Mouse (Mus musculus): Measurements from ENCODE around the gene Samd8. TPM values are rescaled to one million over a fixed set of nuclear protein-coding genes. Genes with fewer than 3 reads are reported as not detected.

Gene Samd8
- 10 to 100 TPM; 23.7 to 25.7 TPM for total RNA-seq (2021)
- long read RNA-seq, experiment 1, partial matches to known transcripts = 0 of 10 reads
- long read RNA-seq, experiment 1, other reads (novel, unspliced or antisense) = 4 of 10 reads
- long read RNA-seq, experiment 2, transcript Samd8-204 (6 exons, 1,613 nt) = major isoform, 5 of 13 reads
- long read RNA-seq, experiment 2, partial matches to known transcripts = 0 of 13 reads
- long read RNA-seq, experiment 2, other reads (novel, unspliced or antisense) = 5 of 13 reads

DNA sequence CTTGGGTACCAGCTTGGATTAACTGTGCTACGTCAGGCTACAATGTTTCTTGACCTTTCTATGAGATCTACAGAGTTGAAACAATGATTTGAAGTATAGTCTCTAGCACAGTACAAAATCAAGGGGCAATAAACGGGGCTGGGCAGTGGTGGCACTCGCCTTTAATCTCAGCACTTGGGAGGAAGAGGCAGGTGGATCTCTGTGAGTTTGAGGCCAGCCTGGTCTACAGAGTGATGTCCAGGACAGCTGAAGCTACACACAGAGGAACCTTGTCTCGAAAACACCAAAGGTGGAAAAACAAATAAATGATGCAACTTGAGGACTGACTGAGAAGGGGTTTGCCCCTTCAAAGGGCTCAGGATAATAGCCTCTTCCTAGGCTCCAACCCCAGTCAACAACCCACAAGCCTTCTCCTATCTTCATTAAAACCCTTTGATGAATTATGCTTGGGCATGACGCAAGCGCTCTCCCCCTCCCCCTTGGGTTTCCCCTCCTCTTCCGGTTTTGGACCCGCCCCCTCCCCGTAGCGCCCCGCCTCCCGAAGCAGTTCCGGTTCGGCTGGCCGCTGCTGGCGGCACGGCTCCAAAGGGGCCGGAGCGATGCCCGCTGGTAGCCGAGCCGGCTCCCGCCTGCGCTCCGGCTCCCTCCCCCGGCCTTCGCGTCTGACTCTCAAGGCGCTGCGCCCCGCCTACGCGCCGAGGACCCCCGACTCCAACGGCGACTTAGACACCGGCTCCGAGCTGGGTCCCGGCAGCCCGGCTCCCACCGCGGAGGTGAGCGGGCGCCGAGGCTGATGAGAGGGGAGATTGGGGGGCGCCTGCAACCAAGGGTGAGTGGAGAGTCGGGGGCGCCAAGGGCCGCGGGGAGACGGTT is at the start of gene Samd8:
Gene Samd8 (plus strand): TSS at position 524 of the 873 bp plus-strand sequence.
- DNase-seq = peak; percentile 90
- intact Hi-C loops (cut with DNase I; ENCODE audit: low total_unique reads) = loop anchor here (10.0 kb wide), 1 partner anchor 105 kb away; no protein-coding TSS in a partner anchor

DNA sequence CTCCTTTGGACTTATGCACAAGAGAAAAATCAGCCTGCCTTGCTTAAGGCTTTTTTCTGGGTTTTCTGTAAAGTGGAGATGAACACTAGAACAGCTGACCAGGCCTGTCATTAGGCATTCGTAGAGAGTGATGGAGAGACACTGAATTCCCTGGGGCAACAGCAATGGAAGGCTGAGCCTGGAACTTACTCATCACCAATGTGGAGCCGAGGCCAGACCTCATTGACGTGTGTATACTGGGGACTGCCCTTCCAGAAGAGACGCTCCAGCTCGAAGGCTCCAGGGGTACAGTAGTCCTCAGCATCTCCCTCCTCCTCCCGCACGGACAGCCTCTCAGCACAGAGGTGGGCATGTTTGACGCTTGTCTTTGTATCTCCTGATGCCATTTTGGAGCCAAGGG is 47.6 kb upstream of the Samd8 start:
- DNase-seq = no peak

DNA sequence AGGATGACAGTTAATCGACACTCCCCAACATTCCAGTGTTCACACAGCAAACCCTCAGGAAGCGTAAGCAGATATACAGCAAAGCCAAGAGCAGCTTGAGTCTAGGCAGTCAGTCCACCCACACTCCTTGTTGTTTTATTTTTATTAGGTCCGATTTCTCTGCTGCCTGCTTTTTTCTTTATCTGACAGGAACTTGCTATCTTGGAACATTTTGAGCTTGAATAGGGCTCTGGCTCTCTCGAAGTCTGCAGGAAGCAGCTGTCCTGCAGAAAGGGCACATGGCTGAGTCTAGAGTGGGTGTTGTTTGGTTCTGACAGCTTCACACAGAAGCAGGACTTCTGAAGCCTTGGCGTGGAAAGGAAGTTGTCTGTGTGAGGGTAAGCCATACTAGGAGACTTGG is 47.1 kb upstream of the Samd8 start:
- DNase-seq = no peak
- intact Hi-C loops (cut with DNase I; ENCODE audit: low total_unique reads) = no loop called here

More for the DNA sequence above, 47.6 kb upstream of the Samd8 start:
- intact Hi-C loops (cut with DNase I; ENCODE audit: low total_unique reads) = no loop called here

DNA sequence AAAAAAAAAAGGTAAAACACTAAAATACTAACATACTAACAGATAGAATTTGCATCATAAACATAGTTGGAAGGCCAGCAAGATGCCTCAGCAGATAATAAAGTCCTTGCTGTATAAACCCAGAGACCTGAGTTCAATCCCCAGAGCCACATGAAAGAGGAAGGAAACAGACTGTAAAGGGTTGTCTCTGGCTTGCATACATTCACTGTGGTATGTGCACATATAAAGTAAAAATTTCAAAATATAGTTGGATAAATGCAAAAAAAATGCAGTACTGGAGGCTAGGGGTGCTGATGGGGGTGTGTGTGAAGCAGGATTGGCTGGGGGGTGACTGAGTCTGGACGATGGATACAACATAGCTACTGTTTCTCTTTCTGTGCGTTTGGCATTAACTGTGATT is 44.9 kb upstream of the Samd8 start:
- DNase-seq = no peak
- intact Hi-C loops (cut with DNase I; ENCODE audit: low total_unique reads) = no loop called here

DNA sequence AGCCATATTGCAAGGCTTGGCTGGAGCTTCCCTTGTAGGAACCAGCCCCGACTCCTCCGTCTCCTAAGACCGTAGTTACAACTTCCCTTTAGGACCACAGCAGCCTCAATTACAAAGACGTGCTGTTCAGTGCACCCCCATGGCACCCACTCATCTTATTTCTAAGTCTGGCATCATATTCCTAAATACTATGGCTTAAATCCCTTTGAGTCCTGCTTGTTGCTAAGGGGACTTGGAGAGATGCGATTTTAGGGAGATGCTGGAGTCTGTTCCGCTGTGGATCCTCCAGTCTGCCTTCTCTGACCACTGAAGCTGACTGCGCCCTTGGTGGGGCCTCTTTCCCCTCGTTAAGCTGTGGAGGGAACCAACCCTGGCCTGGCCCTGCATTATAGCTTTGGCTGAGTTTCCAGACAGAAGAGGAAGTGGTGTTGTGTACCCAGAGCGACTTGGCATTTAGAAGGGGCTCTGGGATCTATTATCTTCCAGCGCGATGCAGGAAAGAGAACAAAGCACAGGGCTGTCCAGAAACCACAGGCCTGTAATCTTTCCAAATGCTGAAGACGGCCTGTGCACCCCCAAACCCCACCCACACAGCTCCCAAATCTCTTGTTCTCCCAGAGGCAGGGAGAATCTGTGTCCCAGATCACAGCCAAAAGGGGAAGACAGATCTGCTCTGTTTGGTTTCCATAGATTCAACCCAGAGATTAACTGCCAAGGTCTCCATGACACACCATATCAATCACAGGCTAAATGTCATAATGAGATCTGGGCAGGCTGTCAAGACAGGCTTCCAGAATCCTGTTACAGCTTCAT is 43.4 kb upstream of the Samd8 start:
- intact Hi-C loops (cut with DNase I; ENCODE audit: low total_unique reads) = no loop called here

DNA sequence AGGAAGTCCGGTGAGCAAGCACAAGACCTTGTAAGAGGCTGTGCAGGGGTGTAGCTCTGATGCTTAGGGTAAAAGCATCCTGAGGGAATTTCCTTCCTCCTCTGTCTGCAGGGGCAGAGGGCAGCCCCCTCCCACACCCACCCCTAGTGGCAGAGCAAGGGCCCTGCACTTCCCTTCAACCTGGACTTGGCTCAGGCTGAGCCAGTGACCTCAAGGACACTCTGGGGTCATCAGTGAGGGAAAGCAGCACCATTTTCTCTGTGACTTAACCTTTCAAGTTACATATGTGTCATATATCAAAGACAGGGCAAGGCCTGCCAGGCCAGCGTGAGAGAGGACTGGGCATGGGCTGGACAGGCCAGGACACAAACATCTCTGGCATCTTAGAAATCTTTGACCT is 40.8 kb upstream of the Samd8 start:
- DNase-seq = no peak

More for the DNA sequence above, 43.4 kb upstream of the Samd8 start:
- DNase-seq = peak; percentile 47

DNA sequence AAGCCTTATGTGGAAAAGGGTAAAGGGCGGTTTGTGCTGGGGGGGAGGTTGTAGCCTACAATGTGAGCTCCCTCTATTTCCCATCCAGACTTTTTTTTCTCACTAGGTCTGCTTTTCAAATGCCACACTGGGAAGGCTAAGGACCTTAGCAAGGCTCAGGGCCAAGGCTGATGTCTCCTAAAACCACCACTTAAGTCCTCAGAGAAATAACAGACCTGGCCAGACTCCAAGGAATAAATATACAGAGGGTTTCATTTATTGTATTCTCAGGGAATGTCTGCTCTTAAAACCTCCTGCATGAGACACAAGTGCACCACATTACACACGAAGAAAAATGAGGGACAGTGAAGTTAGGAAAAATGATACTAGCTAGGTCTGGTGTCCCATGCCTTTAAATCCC is 39.1 kb upstream of the Samd8 start:
- DNase-seq = no peak
- intact Hi-C loops (cut with DNase I; ENCODE audit: low total_unique reads) = no loop called here

More for the DNA sequence above, 40.8 kb upstream of the Samd8 start:
- intact Hi-C loops (cut with DNase I; ENCODE audit: low total_unique reads) = no loop called here

DNA sequence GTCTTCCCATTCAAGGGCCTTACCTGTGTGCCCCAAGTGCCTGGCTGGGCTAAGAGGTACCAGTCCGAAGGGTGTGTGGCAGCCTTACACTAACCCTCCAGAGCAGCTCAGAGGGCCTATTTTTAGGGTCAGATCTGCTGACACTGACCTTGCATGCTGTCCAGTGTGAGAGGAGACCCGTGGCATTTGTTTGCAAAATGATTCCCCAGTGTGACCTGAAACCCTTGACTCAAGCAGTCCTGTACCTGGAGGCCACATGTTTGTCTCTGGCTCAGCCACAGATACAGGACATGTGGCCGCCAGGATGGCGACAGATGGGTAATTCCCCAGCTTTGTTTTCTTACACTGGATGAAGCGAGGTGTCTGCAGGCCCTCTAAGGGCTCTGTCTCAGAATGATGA is 35.8 kb upstream of the Samd8 start, which contains the start of gene Dupd1:
Gene Dupd1 (minus strand): TSS at position 91 of the 400 bp plus-strand sequence.
- intact Hi-C loops (cut with DNase I; ENCODE audit: low total_unique reads) = no loop called here
- no peak for DNase-seq

DNA sequence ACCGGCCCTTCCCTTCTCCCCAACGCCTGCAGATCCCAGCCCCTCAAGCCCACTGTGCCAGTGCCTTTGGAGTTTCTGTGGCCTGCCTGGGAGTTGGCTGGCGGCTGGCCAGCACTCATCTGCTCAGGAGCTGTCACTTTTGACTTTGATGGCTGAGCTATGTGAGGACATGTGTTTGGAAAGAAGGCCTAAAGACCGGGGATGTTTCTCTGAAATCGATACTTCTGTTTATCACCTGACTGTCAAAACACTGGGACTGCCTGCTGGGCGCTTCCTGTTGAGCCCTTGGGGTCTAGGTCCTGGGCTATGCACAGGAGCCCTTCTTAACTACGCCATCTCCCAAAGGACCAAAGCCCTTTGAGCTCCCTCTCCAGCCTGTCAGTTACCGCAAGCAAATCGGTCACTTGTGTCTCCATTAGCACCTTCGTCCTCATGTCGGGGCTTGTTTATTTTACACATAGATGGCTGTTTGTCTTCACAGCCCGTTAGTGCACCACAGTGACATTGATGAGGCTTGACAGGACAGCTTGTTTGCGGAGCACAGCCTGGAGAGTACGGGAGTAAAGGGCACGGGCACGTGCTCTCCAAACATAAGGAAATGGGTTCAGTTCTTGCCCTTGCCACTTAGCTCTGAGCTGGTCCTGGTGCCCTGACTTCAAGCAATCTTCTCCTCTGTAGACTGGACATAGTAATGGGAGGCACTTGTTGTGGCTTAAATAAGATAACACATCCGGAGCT is 30.5 kb upstream of the Samd8 start:
- no peak for DNase-seq
- intact Hi-C loops (cut with DNase I; ENCODE audit: low total_unique reads) = no loop called here

DNA sequence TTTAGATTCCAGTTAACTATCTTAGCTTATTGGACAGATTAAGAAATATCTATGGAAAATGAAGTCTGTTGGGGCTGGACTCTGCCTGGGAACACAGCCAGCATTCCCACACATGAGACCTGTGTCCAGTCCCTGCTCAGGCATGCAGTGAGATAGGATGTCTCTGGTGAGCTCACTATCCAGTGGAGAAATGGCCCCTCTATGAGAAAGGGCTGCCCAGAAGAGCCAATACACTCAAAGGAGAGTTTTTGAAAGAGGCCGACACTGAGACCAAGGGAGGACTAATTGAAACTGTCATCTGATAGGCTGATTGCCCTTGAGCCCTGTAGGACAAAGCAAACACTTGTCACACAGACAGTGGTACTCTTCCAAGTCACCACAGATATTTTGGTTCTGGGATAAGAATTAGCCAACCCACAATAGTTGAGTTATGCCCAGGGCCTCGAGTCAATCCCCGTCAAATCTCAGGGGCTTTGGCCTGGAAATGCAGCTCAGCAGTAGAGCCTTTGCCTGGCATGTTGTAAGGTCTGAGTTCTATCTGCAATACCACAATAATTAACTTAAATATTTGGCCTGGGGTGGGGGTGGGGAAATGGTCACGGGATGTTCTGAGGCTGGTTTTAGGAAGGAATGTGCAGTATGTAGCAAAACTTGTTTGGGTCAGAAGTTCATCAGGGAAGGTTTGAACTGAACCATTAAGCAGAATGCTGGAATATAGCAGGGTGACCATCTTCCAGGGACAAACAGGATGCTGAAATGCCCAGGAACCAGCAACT is 29.7 kb upstream of the Samd8 start:
- intact Hi-C loops (cut with DNase I; ENCODE audit: low total_unique reads) = no loop called here
- DNase-seq = no peak

DNA sequence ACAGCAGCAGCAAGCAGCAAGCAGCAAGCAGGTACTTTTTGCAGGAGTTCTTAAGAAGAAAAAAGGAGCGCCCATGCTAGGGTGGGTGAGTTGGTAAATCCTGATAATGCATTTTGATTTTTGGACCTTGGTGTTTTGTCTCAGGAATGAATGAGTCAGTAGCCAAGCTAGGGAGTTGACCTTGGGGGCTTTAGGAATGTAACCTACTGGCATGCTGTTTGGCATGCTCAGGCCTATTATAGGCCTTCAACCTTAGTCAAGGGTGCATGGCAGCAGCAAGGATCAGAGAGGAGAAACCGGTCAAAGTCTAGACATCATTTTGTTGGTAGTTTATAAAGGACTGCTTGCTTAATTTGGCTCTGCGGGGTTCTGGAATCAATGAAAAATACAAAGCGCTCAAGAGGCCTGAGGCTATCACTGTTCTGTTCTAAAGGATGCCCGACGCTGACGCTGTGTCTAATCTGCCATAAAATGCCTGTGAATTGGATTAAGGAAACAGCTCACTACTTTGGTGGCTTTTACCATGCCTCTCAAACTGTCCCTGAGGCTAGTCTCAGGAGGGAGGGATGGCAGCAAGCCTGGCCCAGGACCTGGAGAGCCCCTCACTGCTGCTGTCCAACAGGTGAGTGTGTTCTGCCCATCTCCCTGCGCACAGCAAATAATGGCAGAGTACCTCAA is 28.2 kb upstream of the Samd8 start:
- no peak for DNase-seq
- intact Hi-C loops (cut with DNase I; ENCODE audit: low total_unique reads) = no loop called here

DNA sequence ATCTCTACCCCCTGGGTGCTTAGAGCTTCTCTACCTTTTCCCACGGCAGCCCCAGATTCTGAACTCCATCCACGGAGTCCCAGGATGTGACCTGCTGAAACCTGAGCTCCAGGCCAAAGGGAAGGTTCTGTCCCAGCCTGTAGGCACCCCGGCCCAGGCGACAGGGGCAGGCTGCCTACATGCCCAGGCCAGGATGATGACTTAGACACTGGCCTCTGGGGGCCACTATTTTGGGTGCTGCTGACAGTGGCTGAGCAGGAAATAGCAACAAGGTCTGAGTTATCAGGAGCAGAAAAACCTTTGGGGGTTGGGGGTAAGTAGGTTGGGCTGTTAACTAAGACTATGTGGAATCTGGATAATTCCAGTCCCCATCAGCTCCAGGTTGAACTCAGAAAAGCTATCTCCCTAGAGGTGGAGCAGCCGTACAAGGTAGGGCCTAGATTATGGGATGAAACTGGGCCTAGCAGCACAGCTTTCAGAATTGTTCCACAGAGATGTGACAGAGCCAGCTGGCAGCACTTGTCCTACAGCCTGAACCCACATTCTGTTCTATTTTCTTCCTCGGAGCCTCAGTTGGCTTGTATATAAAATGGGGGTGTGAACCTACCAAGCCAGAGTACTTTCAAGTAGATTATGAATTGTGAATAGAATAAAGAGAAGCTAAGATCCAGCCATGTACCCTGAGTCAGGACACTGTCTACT is 21.1 kb upstream of the Samd8 start:
- intact Hi-C loops (cut with DNase I; ENCODE audit: low total_unique reads) = no loop called here
- no peak for DNase-seq

DNA sequence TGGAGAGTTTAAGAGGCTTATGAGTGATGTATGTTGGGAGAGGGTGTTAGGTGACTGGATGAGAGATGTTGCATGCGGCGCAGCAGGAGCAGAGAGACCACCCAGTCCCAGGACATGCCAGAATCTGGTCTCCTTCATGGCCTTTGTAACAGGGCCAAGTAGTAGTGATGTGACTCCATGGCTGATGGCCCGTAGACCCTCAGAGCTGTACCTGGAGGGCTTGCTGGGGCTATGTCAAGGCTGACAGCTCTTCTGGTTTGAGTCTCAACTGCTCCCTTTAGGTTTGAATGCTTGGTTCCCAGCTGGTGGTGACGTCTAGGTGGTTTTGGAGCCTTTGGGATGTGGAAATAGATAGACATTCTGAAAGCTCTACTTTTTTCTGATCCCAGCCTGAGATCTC is 20.4 kb upstream of the Samd8 start:
- DNase-seq = no peak
- intact Hi-C loops (cut with DNase I; ENCODE audit: low total_unique reads) = loop anchor here (5.0 kb wide), 1 partner anchor 33 kb away; no protein-coding TSS in a partner anchor

DNA sequence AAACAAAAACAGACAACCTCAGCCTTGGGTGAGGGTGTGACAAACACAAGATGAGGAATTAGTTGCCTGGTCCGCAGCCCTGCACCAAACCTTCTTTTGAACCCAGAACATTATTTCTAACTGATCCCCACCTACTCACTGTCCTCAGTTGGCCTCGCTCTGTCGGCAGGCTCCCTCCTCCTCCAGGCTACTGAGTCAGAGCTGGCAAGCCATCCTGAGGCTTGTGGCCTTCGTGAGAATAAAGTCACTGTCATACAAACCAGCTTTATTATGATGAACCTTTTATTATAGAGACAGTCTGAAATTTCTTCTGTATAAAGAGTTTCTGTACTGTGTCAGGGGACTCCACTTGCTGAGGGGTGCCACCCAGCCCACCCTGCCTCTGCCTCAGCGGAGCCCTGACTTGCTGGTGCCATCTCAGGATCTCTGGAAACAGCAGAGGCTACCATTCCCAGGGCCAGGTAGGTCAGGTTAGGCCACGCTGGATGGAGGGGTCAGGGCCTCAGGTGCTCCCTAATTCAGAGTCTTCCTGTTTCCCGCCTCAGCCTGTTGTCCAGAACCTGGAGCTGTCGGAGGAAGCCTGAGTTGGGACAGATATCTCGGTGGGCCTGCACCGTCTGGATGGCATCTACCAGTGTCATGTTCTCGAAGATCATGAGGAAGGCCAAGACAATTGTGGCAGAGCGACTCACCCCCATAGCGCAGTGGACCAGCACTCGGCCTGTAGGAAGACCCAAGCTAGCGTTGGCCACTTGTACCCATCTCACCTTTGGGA is 17.0 kb upstream of the Samd8 start:
- no peak for DNase-seq
- intact Hi-C loops (cut with DNase I; ENCODE audit: low total_unique reads) = loop anchor here (5.0 kb wide), 1 partner anchor 36 kb away; no protein-coding TSS in a partner anchor

DNA sequence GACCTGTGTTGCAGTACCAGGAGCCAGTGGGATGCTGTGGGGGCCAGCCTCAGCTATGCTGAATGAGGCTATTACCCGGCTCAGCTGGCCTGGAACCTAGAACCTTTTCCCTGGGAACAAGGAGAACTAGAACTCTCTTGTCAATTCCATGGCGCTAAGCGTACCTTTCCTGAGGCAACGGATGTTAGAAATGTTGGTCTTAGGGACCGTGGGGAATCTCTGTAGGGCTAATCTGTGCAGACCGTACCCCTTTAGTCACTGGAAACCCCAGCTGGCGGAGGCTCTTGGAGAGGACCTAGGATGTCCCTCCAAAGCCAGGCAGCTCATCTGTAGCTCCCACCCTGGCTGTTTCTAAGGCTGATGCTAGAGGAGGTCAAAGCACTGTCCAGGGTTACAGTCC is 10.0 kb upstream of the Samd8 start:
- DNase-seq = no peak
- intact Hi-C loops (cut with DNase I; ENCODE audit: low total_unique reads) = loop anchor here (5.0 kb wide), 2 partner anchors 63 to 603 kb away; no protein-coding TSS in a partner anchor

DNA sequence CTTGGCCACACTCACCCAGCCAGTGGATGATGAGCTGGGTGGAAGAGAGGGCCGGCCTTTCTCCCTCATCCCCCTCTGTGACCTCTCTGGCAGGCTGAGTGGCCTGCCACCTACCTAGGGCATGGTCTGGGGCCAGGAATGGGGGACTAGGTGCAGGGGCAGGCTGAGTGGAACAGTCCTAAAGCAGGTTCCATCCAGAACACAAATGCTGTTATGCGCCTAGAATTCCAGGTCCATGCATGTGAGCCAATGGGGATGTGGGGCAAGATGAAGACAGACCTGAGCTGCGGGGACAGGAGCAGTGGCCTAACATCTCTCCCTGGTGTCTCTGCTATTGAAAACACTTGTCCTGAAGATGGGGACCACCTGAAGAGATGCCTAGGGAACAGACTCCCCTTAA is 9.0 kb upstream of the Samd8 start:
- no peak for DNase-seq
- intact Hi-C loops (cut with DNase I; ENCODE audit: low total_unique reads) = loop anchor here (5.0 kb wide), 2 partner anchors 64 to 604 kb away; no protein-coding TSS in a partner anchor
